Mouse (Mus musculus): ENCODE results near the gene Parvb.

The Parvb gene

GRCm38 (mm10) chr15:84231721-84232561 is at the start of gene Parvb:
Gene Parvb (plus strand): TSS chr15:84232043.
- peak in 1 of 2 experiments; percentile 23 for DNase-seq (ENCODE audit: low spot score in 2 of 2)

- no peak for DNase-seq (ENCODE audit: low spot score in 2 of 2)
These were observed 47.9 kb upstream of the Parvb start for GRCm38 (mm10) chr15:84183967-84184366.

- no peak for DNase-seq (ENCODE audit: low spot score in 2 of 2)
These were observed 45.6 kb upstream of the Parvb start for GRCm38 (mm10) chr15:84186196-84186595.

GRCm38 (mm10) chr15:84188887-84189530 is 42.8 kb upstream of the Parvb start:
- DNase-seq (ENCODE audit: low spot score in 2 of 2): no peak

GRCm38 (mm10) chr15:84189881-84190280 is 42.0 kb upstream of the Parvb start:
- no peak for DNase-seq (ENCODE audit: low spot score in 2 of 2)

- DNase-seq (ENCODE audit: low spot score in 2 of 2): no peak
These were observed 40.2 kb upstream of the Parvb start for GRCm38 (mm10) chr15:84191724-84192057.

GRCm38 (mm10) chr15:84192058-84192791 is 39.6 kb upstream of the Parvb start, which contains the start of gene Samm50:
Gene Samm50 (plus strand): TSS chr15:84192241.
- DNase-seq (ENCODE audit: low spot score in 2 of 2): peak; percentile 93 to 94

- DNase-seq (ENCODE audit: low spot score in 2 of 2): no peak
These were observed 35.2 kb upstream of the Parvb start for GRCm38 (mm10) chr15:84196486-84197165.

- no peak for DNase-seq (ENCODE audit: low spot score in 2 of 2)
These were observed 24.5 kb upstream of the Parvb start for GRCm38 (mm10) chr15:84207327-84207726.

GRCm38 (mm10) chr15:84209517-84210412 is 22.1 kb upstream of the Parvb start:
- DNase-seq (ENCODE audit: low spot score in 2 of 2): no peak

- no peak for DNase-seq (ENCODE audit: low spot score in 2 of 2)
These were observed 21.4 kb upstream of the Parvb start for GRCm38 (mm10) chr15:84210461-84210860.

- DNase-seq (ENCODE audit: low spot score in 2 of 2): no peak
These were observed 20.9 kb upstream of the Parvb start for GRCm38 (mm10) chr15:84210941-84211340.

- no peak for DNase-seq (ENCODE audit: low spot score in 2 of 2)
These were observed 20.3 kb upstream of the Parvb start for GRCm38 (mm10) chr15:84211564-84211963.

GRCm38 (mm10) chr15:84212031-84212755 is 19.6 kb upstream of the Parvb start:
- peak; percentile 70 to 73 for DNase-seq (ENCODE audit: low spot score in 2 of 2)

- DNase-seq (ENCODE audit: low spot score in 2 of 2): no peak
These were observed 19.1 kb upstream of the Parvb start for GRCm38 (mm10) chr15:84212756-84213105.

GRCm38 (mm10) chr15:84213162-84213739 is 18.6 kb upstream of the Parvb start:
- no peak for DNase-seq (ENCODE audit: low spot score in 2 of 2)

GRCm38 (mm10) chr15:84214476-84214875 is 17.4 kb upstream of the Parvb start:
- no peak for DNase-seq (ENCODE audit: low spot score in 2 of 2)

- DNase-seq (ENCODE audit: low spot score in 2 of 2): no peak
These were observed 16.6 kb upstream of the Parvb start for GRCm38 (mm10) chr15:84215273-84215672.

GRCm38 (mm10) chr15:84216026-84216425 is 15.8 kb upstream of the Parvb start:
- no peak for DNase-seq (ENCODE audit: low spot score in 2 of 2)
